Mouse (Mus musculus): ENCODE results near the gene Prr36.

DNA sequence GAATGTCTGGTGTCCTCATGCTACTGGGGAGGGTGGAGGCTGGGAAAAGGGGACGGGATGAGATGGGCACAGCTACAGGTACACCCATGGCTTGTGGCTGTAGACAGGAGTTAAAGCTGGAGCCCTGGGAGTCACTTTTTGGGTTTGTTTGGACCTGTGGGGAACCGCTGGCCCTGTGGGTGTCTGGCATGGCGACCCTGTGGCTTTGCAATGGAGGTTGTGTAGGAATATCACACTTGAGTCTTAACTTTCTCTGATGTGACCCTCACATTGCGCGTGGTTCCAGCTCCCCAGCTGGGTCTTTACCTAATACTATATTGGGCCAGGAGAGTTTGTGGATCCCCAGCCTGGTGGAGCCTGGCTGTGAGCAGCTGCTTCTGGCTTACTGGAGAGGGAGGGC, 27.8 kb upstream of the Prr36 start:
- no peak for TF ChIP-seq CTCF (IDR thresholded peaks at IDR 0.05; ENCODE audit: low read depth)
- no peak for TF ChIP-seq EP300 (IDR thresholded peaks at IDR 0.05; ENCODE audit: low read depth)
